18 mouse cellular contexts compared by ENCODE assay signal in the genomic region with DNA sequence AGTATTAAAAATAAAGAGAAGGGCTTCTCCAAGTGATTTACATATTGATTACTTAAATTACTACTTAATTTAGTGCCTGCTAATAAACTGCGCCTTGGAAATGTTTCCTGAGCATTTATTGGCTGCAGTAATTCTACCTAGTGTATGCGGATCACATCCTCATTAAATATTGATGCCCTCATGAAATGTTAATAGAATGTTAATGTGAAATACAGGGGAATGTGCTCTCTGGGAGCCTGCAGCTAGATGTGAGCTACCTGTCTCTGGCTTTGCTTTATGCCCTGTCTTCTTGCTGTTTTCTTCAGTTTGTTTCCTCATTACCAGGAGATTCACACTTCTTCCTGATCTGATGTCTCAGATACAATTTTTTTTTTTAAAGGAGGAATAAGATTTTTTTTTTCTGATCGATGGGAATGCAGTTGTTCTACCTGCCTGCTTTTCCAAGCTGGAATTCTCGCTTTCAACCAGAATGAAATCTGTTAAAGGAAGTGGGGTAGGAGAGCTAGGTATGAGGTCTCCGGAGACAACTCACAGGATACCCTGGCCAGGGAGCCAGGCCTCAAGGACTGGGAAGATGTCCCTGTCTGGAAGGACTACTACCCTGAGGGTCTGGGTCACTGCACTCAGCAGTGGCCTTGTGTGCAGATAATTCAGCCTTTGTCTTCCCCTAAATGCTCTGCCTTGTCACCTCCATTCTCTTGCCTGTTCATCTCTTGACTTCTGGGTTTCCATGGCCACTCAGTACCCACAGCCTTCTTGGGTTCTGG.
A peak's percentile ranks its signal among the peaks of the same experiment; 100 is the strongest.
DNase-seq lines count a peak whose midpoint lies in the region; ATAC-seq and TF ChIP-seq lines count a peak whose summit lies in the region.
"Had no signal": no experiment of that assay in that cellular context is flagged by ENCODE, and none has a peak within 500 bp of the region (broad histone marks: within the 10 kb centered on the region; RNA-seq: fewer than 3 reads in every experiment).

No protein-coding gene starts in this region.

- H3K9ac ChIP-seq in midbrain, embryonic 11.5 days (ENCODE audit: low read length) = no peak overlapping the region
- H3K9ac ChIP-seq in hindbrain, embryonic 15.5 days = no peak overlapping the region
- H3K9ac ChIP-seq in midbrain, postnatal 0 days (replicated peaks; ENCODE audit: low read length, poor library complexity, severe bottlenecking) = no peak overlapping the region
- H3K9ac ChIP-seq: embryonic facial prominence, embryonic 13.5 days; liver, embryonic 15.5 days had no signal

- no peak for DNase-seq in midbrain, embryonic 11.5 days (ENCODE audit: low spot score, missing footprints)
- DNase-seq in midbrain, embryonic 10.5 days (ENCODE audit: low spot score) = no peak
- peak; percentile 34 for DNase-seq in midbrain, postnatal 0 days (ENCODE audit: low spot score)
- DNase-seq in lung, adult 2 months = no peak
- DNase-seq in kidney, postnatal 36 days = no peak
- DNase-seq in ovary, postnatal 36 days (ENCODE audit: low spot score) = no peak
- DNase-seq: adrenal gland, postnatal 36 days; cerebellum, adult 9-11 months; gastrocnemius, adult 2 months; kidney, adult 9 months; kidney, postnatal 4 days; lung, postnatal 10 days; thymus, postnatal 36 days had no signal

- no peak for TF ChIP-seq POLR2A in lung, adult 2 months (IDR thresholded peaks at IDR 0.05; ENCODE audit: borderline replicate concordance, extremely low read depth, low read depth, low read length)

- peak; percentile 73 for ATAC-seq in midbrain, embryonic 11.5 days (ENCODE audit: low FRiP score)
- ATAC-seq in hindbrain, embryonic 15.5 days (ENCODE audit: low FRiP score, low read depth) = 0 out of 2 replicates have a peak, but pooled peaks have one; percentile 36
- peak; percentile 83; the same call in 1 of the 2 replicates for ATAC-seq in midbrain, postnatal 0 days (ENCODE audit: low FRiP score)
- ATAC-seq: activated CD4-positive, CD25-positive, alpha-beta regulatory T cell, adult 4 months had no signal

- H3K9me3 ChIP-seq in midbrain, embryonic 11.5 days (ENCODE audit: control insufficient read depth, low read length) = no peaks in the 10 kb centered on the region
- no peaks in the 10 kb centered on the region for H3K9me3 ChIP-seq in midbrain, embryonic 10.5 days (replicated peaks)
- H3K9me3 ChIP-seq in hindbrain, embryonic 15.5 days = no peaks in the 10 kb centered on the region
- H3K9me3 ChIP-seq in midbrain, postnatal 0 days (ENCODE audit: low read length) = no peaks in the 10 kb centered on the region
- H3K9me3 ChIP-seq: embryonic facial prominence, embryonic 13.5 days; liver, embryonic 15.5 days had no signal

- no peak overlapping the region for H3K4me3 ChIP-seq in midbrain, embryonic 11.5 days (ENCODE audit: low read depth, low read length)
- H3K4me3 ChIP-seq in midbrain, embryonic 10.5 days = no peak overlapping the region
- no peak overlapping the region for H3K4me3 ChIP-seq in hindbrain, embryonic 15.5 days
- H3K4me3 ChIP-seq in midbrain, postnatal 0 days (ENCODE audit: low read depth, low read length) = no peak overlapping the region
- H3K4me3 ChIP-seq in lung, adult 2 months (replicated peaks; ENCODE audit: extremely low read depth, low read depth, low read length) = no peak overlapping the region
- H3K4me3 ChIP-seq: embryonic facial prominence, embryonic 13.5 days; gastrocnemius, adult 2 months; liver, embryonic 15.5 days; megakaryocyte, embryonic 14.5 days had no signal

- H3K27ac ChIP-seq in midbrain, embryonic 11.5 days (ENCODE audit: low read depth, low read length) = no peak overlapping the region
- no peak overlapping the region for H3K27ac ChIP-seq in midbrain, embryonic 10.5 days (replicated peaks)
- H3K27ac ChIP-seq in hindbrain, embryonic 15.5 days (replicated peaks) = peak overlapping the region; percentile 66; the same call in 1 of the 2 replicates
- H3K27ac ChIP-seq in midbrain, postnatal 0 days (ENCODE audit: low read depth, low read length) = peak overlapping the region; percentile 67; the same call in 1 of the 2 replicates
- H3K27ac ChIP-seq: embryonic facial prominence, embryonic 13.5 days; gastrocnemius, adult 2 months; liver, embryonic 15.5 days had no signal

- H3K27me3 ChIP-seq in midbrain, embryonic 11.5 days (ENCODE audit: control insufficient read depth, insufficient read depth, low read length) = no peaks in the 10 kb centered on the region
- H3K27me3 ChIP-seq in midbrain, embryonic 10.5 days (ENCODE audit: low read depth, poor library complexity, severe bottlenecking) = no peaks in the 10 kb centered on the region
- no peaks in the 10 kb centered on the region for H3K27me3 ChIP-seq in hindbrain, embryonic 15.5 days
- H3K27me3 ChIP-seq in midbrain, postnatal 0 days (ENCODE audit: insufficient read depth, low read length) = no peaks in the 10 kb centered on the region
- H3K27me3 ChIP-seq: embryonic facial prominence, embryonic 13.5 days; liver, embryonic 15.5 days; megakaryocyte, embryonic 14.5 days had no signal

- TF ChIP-seq CTCF in midbrain, postnatal 0 days (IDR thresholded peaks at IDR 0.05) = no peak
- no peak for TF ChIP-seq CTCF in lung, adult 2 months (IDR thresholded peaks at IDR 0.05; ENCODE audit: insufficient read depth, low read length)

- H3K36me3 ChIP-seq in midbrain, embryonic 11.5 days (ENCODE audit: control insufficient read depth, insufficient read depth, low read length) = no peaks in the 10 kb centered on the region
- no peaks in the 10 kb centered on the region for H3K36me3 ChIP-seq in midbrain, embryonic 10.5 days
- no peaks in the 10 kb centered on the region for H3K36me3 ChIP-seq in hindbrain, embryonic 15.5 days
- no peaks in the 10 kb centered on the region for H3K36me3 ChIP-seq in midbrain, postnatal 0 days (ENCODE audit: insufficient read depth, low read length)
- H3K36me3 ChIP-seq: embryonic facial prominence, embryonic 13.5 days; liver, embryonic 15.5 days had no signal

- WGBS in midbrain, embryonic 11.5 days = 89% methylated on average over 5 of the region's 5 CpGs
- 89% methylated on average over 5 of the region's 5 CpGs for WGBS in midbrain, embryonic 10.5 days
- WGBS in hindbrain, embryonic 15.5 days = 53% methylated on average over 5 of the region's 5 CpGs
- 57% methylated on average over 5 of the region's 5 CpGs for WGBS in midbrain, postnatal 0 days
- 92% methylated on average over 5 of the region's 5 CpGs for WGBS in lung, adult 2 months

- no peak overlapping the region for H3K4me2 ChIP-seq in midbrain, embryonic 11.5 days
- no peak overlapping the region for H3K4me2 ChIP-seq in hindbrain, embryonic 15.5 days
- no peak overlapping the region for H3K4me2 ChIP-seq in midbrain, postnatal 0 days (ENCODE audit: low read depth, low read length, poor library complexity, severe bottlenecking)
- H3K4me2 ChIP-seq: embryonic facial prominence, embryonic 13.5 days; liver, embryonic 15.5 days had no signal

- no peaks in the 10 kb centered on the region for H3K4me1 ChIP-seq in midbrain, embryonic 11.5 days (ENCODE audit: control insufficient read depth, insufficient read depth, low read length)
- H3K4me1 ChIP-seq in midbrain, embryonic 10.5 days = peaks cover 7% of the 10 kb centered on the region; the same call in 1 of the 2 replicates
- H3K4me1 ChIP-seq in hindbrain, embryonic 15.5 days (replicated peaks) = peaks cover 9% of the 10 kb centered on the region
- H3K4me1 ChIP-seq in midbrain, postnatal 0 days (ENCODE audit: insufficient read depth, low read length) = no peaks in the 10 kb centered on the region
- H3K4me1 ChIP-seq in lung, adult 2 months (ENCODE audit: control insufficient read depth, insufficient read depth, low read length) = peaks cover 7% of the 10 kb centered on the region; the same call in 1 of the 2 replicates
- H3K4me1 ChIP-seq: embryonic facial prominence, embryonic 13.5 days; liver, embryonic 15.5 days had no signal

Comparison
In these comparisons a context has a peak if more than half of its experiments do, and no peak if none do; other contexts are left out.
1. H3K27ac ChIP-seq: peak in hindbrain, embryonic 15.5 days (single experiment) and midbrain, postnatal 0 days (single experiment); none in midbrain, embryonic 11.5 days (single experiment) and midbrain, embryonic 10.5 days (single experiment).
2. Peak in every context shown above with its lines, with median percentiles within 50 percentile points of each other: ATAC-seq.